Mouse (Mus musculus) ovary, postnatal 14 days (tissue): Measurements from ENCODE around the gene Rin3.

Experiments
- DNase-seq: peaks from one replicate; pipeline ENCODE4 v3.0.0; 2022; ENCODE audit warnings: low spot score

The Rin3 gene

DNA sequence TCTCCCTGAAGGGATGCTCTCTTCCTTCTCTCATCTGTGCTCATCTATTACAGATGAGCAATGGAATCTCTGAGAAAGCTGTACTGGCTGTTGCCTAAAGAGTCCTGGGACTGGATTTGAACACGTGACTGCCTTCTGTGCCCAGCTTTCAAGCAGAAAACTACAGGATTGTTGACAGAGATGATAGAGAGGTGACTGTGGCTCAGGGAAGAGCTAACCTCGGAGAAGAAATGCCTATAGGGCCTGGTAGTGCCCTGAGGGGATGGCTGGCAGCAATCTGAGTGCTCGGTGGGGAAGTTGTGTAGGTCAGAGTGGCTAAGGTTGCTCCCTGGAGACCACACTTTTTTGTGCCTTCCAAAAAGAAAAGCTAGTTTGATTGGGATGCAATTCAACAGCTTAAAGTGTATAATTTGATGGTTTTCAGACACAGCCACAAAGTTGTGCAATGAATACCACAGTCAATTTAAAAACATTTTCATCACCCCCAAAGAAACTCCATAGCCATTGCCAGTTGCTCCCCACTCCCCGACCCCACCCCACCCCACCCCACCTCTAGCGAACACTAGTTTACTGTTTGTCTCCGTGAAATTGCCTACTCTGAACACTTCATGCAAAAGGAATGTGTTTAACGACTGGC is 1.9 kb upstream of the Rin3 start:
- DNase-seq: no peak

DNA sequence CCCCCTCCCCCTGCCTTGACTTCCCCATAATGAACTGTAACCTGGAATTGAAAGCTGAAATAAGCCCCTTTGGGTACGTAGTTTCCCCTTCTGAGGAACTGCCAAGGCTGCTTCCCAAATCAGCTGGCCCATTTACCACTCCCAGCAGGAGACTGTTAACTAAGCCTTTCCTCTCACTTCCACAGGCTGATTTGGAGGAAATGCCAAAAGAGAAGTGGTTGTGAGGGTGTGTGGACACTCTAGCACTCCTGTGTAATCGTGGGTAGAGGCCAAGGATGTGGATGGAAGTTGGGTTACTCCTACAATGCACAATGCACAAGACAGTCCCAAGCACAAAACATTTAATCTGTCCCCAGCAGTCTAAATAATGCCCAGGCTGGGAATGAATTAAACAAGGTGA is 722 bp upstream of the Rin3 start:
- no peak for DNase-seq

DNA sequence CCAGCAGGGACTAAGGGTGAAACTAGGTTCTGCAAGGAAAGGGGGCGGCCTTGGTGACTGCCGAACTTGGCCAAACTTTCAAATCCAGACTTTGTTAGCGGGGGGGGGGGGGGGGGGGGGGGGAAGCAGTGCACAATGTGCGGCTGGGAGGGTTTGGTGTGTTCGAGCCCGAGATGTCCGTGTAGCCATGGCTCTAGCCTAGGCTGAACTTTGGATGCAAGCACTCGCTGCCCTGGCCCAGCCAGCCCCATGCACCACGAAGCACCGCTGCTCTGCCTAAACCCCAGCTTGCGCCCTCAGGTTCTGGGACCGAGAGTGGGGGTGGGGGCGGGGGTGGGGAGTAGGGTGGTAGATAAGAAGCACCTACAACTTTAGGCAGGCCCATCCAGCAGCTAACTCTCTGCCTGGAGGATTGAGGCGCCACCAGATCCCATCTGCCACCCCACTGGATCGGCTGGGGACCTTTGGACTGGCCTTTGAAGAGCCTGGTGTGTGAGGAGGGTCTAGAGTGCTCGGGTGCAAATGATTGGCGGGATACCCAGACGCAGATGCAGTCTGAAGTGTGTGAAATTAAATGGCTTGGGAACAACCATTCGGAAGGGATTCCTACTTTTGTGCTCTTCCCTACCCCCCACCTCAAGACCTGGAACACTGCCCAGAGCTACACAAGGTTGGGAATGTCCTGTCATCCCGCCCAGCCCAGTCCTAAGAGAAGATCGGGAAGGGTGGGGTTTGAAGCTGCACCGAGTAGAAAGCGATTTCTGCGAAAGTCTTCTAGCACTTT is 827 bp downstream of the Rin3 start:
- no peak for DNase-seq

DNA sequence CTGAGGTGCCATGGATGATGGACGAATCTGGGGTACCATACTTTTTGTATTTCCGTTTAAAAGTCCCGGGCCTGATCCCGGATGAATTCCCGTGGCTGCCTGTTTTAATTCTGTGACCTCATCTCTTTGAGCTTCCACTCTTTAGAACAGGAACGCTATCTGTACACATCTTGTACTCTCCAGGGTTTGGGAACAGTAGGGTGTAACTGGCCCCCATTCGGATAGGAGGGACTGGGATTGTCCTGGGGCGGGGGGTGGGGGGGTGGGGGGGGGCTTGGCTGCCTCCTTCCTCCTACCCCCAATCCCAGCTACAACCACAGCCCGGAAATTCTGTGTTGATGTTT is 1.4 kb downstream of the Rin3 start:
- DNase-seq: no peak

DNA sequence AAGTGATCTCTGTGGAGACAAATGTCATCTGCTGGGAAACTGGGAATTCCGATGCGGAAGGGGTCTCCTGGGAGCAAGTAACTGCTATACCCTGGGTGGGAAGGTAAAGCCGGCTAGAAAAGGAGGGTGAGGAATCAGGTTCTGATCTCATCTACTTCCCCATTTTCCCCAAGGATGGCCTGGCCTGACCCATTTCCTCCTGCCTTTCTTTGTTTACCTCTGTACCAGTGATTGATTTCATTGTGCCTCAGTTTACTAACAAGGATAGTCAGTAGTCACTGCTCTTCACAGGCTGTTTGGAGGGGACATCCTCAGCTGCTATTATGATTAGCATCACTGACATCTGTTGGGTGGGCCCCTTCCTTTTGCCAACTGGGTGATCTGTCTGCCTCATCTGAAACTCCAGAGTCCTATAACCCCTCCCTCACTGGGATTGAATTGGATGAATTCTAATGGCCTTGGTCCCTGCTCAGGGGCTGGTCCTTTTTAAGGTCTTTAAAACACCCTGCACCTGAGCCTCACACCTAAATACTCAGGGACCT is 1.8 kb downstream of the Rin3 start:
- no peak for DNase-seq

DNA sequence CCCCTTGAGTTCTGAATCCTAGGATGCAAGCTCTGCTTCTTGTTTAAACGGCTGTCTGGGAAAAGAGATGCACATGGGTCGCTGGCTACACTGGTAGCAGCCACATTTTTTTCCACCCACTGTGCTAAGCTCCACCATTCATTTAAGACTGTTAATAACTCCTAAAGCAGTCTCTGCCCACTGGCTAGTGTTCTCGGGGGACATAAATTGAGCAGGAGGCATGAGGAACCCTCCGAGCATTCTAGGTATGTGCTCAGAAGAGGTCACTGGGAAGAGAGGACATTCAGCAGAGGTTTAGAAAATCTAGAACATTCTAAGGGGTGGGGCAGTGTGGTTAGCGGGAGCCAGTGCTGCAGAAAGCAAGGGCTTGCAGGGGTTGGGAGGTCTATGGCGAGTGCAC is 2.5 kb downstream of the Rin3 start:
- DNase-seq: no peak

DNA sequence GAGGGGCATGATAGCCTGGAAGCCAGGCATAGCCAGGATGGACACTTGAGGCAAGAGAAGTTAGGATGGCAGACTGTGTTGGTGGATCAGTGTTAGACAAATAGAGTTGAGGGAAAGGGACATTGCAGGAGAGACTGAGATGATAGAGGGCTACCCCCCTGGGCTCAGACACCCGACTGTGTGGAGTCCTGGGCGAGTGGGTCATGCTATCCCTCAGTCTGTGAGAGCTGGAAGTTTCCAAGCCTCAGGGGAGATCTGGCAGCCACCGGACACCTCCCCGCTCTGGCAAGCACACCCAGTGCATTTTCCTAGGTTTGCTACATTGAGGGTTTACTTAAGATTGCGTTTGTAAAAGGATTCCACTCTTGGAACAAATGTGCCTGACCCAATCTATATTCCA is 2.9 kb downstream of the Rin3 start:
- DNase-seq: no peak

DNA sequence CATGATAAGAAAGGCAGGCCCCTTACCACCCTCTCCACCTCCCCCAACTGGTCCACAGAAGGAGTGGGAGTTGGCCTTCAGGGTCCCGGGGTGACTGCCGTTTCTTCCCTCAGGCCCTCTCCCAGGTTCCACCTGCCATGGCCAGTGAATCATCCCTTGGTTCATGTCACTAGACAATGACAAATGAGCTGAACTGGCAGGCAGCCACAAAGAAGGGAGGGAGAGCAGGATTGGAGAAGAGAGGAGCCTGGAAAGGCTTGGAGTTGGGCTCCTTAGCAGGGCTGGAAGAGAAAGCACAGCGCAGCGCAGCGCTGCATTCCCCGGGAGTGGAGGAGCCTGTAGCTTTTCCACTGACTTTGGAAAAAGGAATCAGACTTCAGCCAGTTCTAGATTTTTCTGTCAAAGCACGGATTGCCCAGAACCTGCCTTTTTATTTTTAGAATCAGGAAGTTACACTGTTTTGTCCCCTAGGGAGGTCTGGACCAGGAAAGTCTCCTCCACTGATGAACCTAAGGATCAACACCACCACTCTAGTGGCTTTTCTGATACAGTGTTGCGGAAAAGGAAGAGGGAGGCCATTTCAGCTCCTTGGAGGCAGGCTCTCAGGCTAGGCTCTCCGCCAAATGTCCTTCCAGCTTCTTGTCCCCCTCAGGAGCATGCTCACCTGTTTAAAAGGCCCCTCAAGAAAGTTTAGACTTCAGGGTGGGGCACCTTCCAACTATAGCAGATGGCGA is 4.0 kb downstream of the Rin3 start:
- peak; percentile 61 for DNase-seq

DNA sequence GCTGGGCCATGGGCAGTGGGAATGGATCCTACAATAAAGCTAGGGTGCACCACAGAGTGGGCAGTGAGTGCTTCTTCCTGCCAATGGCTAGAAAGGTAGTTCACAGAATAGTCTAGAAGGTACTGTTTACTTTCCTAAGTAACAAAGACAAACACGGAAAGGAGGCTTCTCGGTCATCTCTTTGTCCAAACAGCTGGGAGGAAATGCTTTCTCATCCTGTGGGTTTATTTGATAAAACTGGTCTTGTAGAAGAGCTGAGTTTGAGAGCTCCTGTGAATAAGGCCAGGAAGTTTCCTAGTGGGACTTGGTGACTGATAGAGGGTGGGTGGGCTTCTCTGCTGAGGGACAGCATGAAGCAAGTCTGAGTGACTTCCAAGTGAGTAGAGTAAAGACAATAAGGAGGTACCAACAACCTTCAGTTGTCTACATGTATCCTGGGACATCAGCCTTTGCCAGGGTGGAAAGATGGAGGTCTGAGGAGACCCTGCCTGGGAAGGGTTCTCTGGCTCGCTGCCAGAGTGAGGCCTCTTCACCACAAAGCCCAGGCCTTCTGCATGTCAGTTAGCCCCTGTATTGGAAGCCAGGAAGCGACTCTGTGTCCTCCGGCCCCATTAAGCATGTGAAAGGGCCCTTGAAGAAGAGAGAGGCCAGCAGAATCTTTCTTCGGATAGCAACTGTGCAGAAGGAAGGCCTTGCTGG is 5.2 kb downstream of the Rin3 start:
- no peak for DNase-seq

DNA sequence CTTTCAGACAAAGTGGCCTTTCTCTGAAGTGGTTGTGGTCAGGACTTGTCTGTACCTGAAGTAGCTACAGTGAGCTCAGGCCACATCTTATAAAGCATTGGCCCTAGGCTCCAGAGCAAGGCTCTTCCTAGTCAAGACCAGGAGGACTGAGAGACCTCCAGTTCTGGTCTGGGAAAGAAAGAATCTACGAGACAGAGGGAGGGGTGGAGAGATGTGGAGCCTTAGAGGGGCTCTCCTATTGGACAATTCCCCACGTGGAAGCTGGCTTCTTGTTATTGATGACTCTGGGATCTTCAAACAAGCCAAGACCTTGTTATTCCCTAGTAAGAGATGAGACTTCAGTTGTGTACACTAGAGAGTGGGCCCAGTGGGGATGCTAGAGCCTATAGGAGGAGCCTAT is 6.0 kb downstream of the Rin3 start:
- no peak for DNase-seq

DNA sequence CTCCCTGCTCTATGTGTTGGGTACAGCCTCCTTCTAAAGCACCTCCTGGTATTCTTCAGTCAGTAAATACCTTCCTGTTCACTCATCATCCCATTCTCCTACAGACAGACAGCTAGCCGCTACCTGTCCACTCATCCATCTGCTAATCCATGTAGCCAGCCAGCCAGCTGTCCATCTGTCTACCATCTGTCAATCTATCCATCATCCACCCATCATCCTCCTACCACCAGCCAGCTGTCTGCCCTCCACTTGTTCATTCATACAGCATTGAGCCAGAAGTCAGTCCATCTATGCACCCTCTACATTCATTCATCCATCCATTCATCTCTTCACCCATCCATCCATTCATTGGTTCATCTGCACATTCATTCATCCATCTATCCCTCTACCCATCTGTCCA is 6.7 kb downstream of the Rin3 start:
- no peak for DNase-seq

DNA sequence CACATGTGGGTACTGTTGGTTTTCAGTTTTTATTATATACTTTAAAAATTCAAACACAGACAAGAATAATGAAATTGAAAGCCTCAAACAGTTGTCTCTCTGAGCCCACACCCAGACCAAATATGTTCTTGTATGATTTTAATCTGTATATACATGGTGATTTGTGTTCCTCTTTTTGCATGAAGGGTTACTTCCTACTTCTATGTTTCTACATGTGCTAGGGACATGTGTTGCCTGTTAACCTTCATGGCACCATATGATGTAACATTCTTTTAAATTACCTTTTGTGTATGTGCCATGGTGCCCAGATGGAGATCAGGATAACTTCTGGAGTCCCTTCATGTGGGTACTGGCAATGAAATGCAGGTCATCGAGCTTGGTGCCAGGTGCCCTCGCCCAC is 7.8 kb downstream of the Rin3 start:
- no peak for DNase-seq

DNA sequence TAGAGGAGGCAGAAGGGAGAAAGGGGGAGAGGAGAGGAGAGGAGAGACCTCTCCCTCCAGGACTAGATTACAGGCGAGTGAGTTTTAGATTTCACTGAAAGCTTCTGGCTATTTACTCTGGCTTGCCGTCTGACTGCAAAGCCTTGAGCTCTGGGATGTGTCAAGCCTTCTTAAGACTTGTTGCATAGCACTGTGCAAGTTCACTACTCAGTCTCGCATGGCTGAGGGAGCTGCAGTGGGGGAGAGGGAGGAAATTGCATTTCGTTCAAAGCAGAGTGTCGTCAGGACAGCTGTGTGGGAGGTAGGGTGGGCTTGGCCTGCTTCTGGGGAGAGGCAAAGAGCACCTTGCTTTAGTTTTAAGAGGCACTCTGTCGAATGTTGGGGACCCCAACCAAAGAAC is 8.8 kb downstream of the Rin3 start:
- DNase-seq: no peak

DNA sequence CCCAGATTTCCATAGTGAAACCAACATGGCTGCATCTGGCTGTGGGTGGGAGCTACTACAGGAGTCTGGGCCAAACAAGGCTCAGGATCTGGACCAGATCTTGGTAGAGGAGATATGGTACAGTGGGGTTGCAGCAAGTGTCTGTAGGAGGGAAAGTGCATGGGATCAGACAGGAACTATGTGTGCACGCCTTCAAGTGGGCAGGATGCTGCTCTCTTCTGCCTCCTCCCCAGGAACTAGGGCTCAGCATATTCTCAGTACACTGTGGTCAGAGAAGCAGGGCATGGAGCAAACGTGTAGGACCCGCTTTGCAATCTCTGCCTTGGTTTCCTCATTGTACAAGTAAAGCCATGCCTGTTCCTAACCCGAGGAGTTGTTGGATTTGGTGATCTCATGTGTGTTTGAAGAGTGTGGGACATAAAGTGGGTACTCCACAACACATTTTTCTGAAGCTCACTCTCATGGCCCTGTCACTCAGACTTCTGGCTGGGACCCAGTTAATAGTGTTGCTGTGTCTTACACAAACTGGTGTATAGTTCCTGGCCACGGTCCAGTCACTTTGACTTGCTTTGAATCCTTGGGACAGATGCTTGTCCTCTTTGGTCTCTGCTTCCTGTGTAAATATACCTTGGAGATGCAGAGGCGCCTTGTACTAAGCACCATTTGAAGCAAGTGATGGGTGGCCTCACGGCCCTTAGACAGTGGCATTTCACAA is 9.8 kb downstream of the Rin3 start:
- no peak for DNase-seq

DNA sequence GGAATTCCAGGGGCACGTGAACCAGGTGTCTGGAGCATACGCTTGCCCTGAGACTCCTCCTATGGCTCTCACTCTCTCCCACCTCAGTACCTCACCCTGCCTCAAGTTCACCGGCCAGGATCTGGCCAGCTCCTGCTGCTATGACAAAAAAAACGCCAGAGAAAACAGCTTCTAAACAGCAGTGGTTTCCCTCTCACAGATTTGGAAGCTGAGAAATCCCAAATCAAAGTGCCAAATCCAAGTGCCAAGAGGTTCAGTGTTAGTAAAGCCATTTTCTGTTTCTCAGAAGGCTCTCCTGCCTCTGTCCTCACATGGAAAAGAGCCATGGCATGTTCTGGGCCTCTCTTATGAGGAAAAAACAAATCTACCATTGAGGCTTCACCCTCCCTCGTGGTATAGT is 11.8 kb downstream of the Rin3 start:
- no peak for DNase-seq

DNA sequence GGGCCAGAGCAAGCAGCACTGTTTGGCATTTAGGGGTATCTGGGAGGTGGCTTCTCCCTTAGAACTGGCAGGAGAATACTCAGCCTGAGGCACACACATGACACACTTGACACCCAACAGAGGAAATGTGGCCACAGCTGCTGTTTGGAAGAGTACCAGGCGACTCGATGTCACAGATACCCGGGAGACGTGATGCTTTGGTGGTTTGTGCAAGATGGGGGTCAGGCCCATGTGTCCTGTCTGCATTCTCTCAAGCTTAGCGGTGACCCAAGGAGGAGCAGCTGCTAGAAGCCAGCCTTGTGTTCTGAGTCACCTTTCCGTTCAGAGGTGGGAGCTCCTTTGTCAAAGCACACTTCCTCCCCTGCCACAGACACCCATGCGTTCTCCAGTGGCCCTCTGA is 12.4 kb downstream of the Rin3 start:
- DNase-seq: no peak

DNA sequence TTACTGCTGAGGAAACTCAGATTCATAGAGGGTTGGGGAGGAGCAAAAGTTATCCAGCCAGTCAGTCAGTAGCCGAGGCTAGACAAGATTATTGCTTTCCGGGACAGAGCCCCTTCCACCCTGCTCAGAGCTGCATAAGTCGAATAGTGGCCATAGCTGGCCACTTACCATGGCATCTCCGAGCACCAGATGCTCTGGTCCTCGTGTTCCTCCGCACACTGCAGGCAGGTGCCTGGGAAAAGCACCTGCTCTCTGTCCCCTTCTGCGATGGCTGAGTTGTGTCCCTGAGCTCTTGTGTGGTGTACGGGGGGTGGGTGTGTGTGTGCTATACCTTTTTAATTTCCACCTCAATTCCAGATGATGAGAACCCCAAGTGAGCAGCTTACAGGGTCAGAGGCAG is 12.8 kb downstream of the Rin3 start:
- DNase-seq: no peak

DNA sequence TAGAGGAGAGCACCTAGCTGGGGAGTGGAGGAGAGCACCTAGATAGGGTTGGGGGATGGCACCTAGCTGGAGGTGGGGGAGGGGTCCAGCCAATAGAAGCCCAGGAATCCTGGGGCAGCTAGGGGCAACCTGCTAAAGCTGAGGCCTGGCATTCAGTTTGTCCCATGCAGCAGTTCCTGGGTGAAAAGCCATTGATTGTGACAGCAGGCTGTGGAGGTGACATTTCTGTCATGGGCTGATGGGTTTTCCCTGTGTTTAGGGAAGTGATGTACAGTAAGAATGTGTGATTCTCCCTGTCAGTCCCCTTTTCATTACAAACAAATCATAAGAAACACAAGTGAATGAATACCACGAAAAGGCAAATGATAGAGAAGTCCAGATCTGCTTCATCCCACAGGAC is 13.5 kb downstream of the Rin3 start:
- no peak for DNase-seq

DNA sequence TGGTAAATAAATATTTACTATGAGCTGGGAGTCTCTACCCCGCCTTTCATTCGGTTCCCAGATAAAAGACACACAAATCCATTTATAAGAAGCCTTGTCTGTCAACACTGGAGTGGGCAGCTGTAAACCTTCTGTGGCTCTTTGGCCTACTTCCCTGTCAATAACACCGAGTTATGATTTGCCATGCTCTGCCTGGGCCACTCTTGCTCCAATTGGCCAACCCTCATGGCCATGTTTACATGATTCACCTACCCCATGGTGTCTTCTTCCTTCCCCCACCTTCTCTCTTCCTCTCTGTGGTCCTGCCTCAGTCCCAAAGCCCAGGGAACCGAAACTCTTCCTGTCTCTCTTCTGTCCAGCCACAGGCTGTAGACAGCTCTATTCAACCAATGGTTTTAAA is 14.1 kb downstream of the Rin3 start:
- no peak for DNase-seq

DNA sequence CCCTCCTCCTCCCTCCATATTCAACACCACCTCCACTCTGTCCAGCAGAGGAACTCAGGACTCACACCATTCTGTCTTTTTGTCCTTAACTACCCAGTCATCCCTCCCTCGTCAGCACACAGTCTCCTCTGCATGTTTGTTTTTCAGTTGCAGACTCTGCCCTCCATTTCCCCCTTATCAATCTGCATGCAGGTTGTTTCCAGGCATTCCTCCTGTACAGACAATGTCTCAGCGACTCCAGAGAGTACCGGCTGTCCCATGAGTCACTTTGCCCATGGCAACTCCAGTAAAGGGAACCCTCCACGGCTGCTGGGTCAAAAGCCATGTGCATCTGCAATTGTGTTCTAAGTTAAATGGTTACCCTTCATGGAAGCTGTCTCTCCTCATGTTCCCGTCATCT is 16.4 kb downstream of the Rin3 start:
- no peak for DNase-seq

DNA sequence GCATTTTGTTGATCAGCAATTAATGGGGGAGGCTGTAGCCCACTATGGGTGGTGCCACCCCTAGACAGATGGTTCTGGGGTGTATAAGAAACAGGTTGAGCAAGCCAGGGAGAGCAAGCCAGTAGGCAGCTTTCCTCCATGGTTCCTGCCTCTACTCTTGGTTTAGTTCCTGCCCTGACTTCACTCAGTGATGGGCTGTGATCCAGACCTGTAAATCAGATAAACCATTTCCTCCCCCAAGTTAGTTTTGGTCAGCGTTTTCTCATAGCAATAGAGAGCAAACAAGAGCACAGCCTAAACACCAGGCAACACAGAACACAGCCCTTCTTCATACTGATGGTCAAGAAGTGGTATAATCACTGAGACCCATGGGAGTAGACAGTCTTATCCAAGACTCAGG is 18.7 kb downstream of the Rin3 start:
- no peak for DNase-seq

DNA sequence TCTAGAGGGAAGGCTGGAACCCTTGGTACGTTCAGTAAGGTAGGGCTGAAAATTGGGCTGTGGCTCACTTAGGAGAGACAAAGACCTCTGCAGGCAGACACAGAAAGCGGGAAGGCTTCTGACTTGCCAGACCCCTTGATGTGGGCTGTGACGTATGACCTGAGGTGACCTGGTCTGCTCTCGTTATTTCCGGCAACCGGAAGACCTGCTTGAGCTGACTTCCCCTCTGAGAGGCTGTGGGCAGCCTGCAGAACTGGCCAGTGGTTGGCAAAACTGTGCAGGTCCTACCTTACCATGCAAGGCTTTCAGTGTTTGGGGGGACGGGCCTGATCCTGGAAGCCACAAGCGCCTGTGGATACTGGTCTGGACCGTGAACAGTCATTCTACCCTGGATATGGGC is 19.5 kb downstream of the Rin3 start:
- DNase-seq: no peak
